Mouse (Mus musculus) CH12.LX (cell line): ENCODE data around the gene Duoxa1.

Experiments used
- CHD2 ChIP-seq: IDR thresholded peaks from 2 replicates; pipeline ENCODE4 v1.6.1; 2011; ENCODE audit warnings: low read length, improper control_type of control experiment
- CTCF ChIP-seq, 2 experiments: IDR thresholded peaks in 1 of 2; conservative IDR thresholded peaks in 1 of 2; 2 replicates each; pipeline ENCODE4 v1.5.1; 2011 to 2012; ENCODE audit warnings: low read depth in 2 of 2, low read length in 2 of 2, improper control_type of control experiment in 1 of 2, inconsistent platforms in 1 of 2, mild to moderate bottlenecking in 1 of 2, moderate library complexity in 1 of 2
- E2F4 ChIP-seq: IDR thresholded peaks from 2 replicates; pipeline ENCODE4 v1.6.1; 2011; ENCODE audit warnings: low read depth, low read length, improper control_type of control experiment; ENCODE audit not compliant: insufficient replicate concordance
- MAFK ChIP-seq: IDR thresholded peaks from 2 replicates; pipeline ENCODE4 v1.6.1; 2011; ENCODE audit warnings: low read length, improper control_type of control experiment; ENCODE audit not compliant: insufficient replicate concordance
- MYC ChIP-seq: IDR thresholded peaks from 2 replicates; pipeline ENCODE4 v1.6.1; 2011; ENCODE audit warnings: low read depth, mild to moderate bottlenecking, improper control_type of control experiment, low read length
- TBP ChIP-seq: conservative IDR thresholded peaks from 2 replicates; pipeline ENCODE4 v1.6.1; 2011; ENCODE audit warnings: low read depth, low read length, improper control_type of control experiment
- TCF12 ChIP-seq: IDR thresholded peaks from 2 replicates; pipeline ENCODE4 v1.6.1; 2014; ENCODE audit warnings: low read depth, mild to moderate bottlenecking, inconsistent platforms, low read length, improper control_type of control experiment
- USF1 ChIP-seq: IDR thresholded peaks from 2 replicates; pipeline ENCODE4 v1.6.1; 2014; ENCODE audit warnings: low read depth, mild to moderate bottlenecking, inconsistent platforms, low read length, improper control_type of control experiment

- TF ChIP-seq TBP (no peak), MYC (no peak), USF1 (no peak), E2F4 (no peak), CHD2 (no peak), MAFK (no peak), CTCF (conservative IDR thresholded peaks at IDR 0.05 in 1 of 2, IDR thresholded peaks at IDR 0.05 in 1 of 2; ENCODE audit: low read depth in 2 of 2, low read length in 2 of 2) (no peak), TCF12 (no peak)
Measured at GRCm38 (mm10) chr2:122255997-122256396, 57.5 kb downstream of the Duoxa1 start.
